Mouse (Mus musculus) frontal cortex, postnatal 10 days (tissue): Measurements from ENCODE around the gene Gm5475.
"Not testable (repeated sequence)": the region's sequence is repeated elsewhere in the genome, so short reads cannot be mapped to it uniquely, and the experiment has no call there.

ENCODE experiments used
- DNase-seq, 2 experiments: peaks; one replicate each; pipeline ENCODE4 v3.0.0; 2022; ENCODE audit warnings: low spot score in 2 of 2, mixed read lengths in 1 of 2

Gene Gm5475

DNA sequence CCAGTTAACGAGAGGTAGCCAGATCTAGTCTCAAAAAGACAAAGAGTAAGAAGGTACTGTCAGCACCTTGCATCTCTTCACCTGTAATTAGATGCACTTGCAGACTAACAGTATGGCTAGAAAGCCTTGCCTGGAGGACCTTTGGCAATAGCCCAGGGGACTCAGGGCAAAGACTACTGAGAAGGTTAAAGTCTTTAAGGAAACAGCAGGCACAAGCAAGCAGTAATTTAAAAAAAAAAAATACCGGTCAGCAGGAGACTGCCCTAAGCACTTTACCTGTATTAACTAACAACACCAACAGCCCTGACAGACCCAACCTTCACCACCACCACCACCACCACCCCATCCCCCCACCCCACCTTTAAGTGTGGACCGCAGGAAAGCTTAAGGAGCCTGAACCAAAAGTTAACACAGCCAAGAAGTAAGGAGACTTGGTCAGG is at the start of gene Gm5475:
Gene Gm5475 (plus strand): TSS at position 390 of the 440 bp plus-strand sequence.
- not testable (repeated sequence) for DNase-seq

- DNase-seq, result peak; percentile 27 to 54
These were observed 46.9 kb upstream of the Gm5475 start for GRCm38 (mm10) chr15:100375066-100375465.

GRCm38 (mm10) chr15:100377847-100378505 is 44.0 kb upstream of the Gm5475 start:
- DNase-seq, result not testable (repeated sequence)

GRCm38 (mm10) chr15:100379658-100380057 is 42.3 kb upstream of the Gm5475 start:
- DNase-seq, result no peak

- DNase-seq, result no peak
These were observed 41.8 kb upstream of the Gm5475 start for GRCm38 (mm10) chr15:100380104-100380503.

GRCm38 (mm10) chr15:100385705-100386104 is 36.2 kb upstream of the Gm5475 start:
- DNase-seq, result no peak

GRCm38 (mm10) chr15:100387544-100388223 is 34.3 kb upstream of the Gm5475 start:
- no peak for DNase-seq

DNA sequence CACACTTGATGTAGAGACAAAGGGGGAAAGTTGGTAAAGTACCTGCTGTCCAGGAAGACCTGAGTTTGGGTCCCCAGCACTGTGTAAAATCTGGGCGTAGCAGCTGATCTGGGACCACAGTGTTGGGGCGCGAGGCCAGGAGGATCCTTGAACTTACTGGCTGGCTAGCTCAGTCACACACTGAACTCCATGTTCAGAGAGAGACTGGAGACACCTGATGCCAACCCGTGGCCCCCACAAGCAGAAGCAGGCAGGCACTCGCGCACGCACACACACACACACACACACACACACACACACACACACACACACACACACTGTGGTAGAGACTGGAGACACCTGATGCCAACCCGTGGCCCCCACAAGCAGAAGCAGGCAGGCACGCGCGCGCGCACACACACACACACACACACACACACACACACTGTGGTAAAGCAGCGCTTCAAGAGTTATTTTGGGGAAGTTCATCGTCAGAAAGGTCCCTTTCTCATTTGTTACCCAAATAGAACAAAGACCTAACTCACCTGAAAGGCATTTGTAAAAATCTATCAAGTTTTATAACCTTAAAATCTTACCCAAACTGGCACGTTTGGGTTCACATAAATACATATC is 33.6 kb upstream of the Gm5475 start:
- no peak for DNase-seq

GRCm38 (mm10) chr15:100388886-100389285 is 33.1 kb upstream of the Gm5475 start:
- no peak for DNase-seq

DNA sequence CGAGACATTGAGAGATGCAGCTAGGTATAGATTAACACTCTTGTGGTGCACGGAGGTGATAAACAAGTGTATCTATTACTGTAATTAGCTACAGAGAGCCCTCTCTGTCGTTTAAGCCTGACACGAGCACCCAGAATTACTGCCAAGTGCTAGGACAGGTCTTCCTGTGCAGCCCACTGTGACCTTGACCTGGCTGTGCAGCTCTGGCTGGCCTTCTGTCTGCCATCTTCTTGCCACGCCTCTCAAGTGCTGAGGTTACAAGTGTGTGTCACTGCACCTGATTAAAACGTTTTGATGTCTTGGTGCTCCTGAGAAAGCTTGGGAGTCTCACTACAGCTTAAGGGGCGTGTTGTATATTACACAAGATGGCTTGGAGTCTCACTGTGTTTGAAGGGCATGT is 30.9 kb upstream of the Gm5475 start:
- no peak for DNase-seq

DNA sequence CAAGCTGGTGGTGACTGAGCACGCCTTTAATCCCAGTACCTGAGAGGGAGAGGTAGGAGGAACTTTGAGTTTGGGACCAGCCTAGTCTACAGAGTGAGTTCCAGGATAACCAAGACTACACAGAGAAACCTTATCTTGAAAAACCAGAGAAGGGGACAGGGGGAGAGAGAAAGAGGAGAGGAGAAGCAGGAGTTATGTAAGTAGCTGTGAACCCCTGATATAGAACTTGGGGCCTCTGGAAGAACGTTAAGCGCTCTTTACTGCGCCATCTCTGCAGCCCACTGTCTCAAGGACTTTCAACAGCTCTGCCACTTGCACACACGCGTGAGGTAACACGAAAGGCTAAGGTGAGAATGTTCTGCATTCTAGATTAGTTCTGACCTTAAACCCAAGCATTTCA is 30.3 kb upstream of the Gm5475 start:
- no peak for DNase-seq

DNA sequence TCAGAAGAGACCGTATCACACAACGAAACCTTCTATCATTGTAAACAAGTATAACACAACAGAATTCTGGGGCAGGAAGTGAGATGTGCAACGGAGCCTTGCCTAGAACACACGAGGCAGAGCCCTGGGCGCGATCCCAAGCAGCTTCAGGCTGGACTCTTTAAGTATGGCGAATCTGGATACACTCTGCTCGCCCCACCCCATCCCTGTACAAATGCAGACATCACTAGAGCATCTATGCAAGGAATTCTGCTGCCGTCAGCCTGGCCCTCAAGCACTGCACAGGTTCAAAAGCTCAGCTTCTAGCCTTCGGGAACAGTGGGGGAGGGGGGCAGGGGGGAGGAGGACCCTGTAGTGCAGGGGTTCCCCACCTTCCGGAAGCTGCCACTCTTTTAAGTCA is 28.9 kb upstream of the Gm5475 start:
- DNase-seq, result no peak

- no peak for DNase-seq
These were observed 26.4 kb upstream of the Gm5475 start for GRCm38 (mm10) chr15:100395561-100395960.

DNA sequence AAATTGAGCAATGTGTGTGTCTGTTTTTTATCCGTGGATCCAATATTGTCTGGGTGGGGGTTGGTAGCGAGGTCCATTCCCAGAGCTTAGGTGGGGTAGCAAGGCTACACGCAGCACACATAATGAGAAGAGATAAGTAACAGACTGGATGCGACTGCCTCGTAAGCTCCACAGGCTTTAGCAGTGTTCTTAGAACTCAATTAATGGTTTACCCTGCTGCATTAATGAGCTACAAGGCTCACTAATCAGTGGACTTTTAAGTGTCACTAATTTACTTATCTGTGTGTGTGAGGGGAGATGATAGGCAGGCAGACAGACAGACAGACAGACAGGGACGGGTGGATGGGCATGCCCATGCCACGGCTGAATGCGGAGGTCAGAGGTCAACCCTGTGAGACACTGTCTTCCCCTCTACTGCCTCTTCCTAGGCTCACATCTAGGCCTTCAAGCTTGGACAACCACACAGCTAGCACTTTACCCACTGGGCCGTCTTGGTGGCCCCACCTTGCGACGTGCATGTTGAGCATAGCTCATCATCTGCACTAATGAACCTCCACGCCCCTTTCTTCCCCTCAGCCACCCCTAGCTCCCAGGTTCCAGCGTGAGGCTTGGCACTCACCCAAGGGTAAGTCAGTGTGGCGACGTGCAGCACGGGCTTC is 21.2 kb upstream of the Gm5475 start:
- DNase-seq, result no peak

- no peak for DNase-seq
These were observed 20.1 kb upstream of the Gm5475 start for GRCm38 (mm10) chr15:100401811-100402210.

DNA sequence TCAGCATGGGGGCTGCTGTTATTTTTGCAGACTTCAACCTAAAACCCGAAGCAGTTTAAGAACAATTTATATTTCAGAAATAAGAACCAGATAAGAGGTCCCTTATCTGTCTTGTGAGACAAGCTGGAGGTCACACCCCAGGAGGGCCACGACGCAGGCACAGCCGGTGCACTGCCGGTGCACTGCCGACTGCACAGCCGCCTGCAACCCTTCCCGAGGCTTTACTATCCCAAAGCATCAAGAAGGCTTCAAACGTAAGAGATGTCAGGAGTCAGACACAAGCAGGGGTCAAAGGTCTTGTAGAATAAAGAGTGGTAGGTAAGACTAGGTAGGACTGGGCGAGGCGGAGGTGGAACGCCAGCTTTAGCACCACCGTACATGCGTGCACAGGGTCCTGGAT is 19.6 kb upstream of the Gm5475 start:
- DNase-seq, result no peak

DNA sequence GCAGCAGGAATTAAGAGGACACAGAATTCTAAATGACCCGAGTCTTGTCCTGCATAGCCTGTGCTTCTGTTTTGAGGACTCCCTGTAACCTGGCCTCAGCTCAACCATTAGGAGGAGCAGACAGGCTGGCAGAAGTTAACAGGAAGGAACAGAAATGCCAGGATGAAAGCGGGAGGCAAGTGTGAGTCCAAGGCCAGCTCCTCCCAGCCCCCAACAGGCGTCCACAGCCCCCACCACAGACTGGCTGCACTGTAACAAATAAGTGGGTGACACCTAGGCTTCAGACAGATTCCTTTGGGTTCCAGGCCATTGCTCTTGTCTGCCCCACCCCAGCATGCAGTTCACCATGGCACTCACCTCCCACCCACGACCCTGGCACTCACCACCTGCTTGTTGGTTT is 19.1 kb upstream of the Gm5475 start:
- DNase-seq, result no peak

DNA sequence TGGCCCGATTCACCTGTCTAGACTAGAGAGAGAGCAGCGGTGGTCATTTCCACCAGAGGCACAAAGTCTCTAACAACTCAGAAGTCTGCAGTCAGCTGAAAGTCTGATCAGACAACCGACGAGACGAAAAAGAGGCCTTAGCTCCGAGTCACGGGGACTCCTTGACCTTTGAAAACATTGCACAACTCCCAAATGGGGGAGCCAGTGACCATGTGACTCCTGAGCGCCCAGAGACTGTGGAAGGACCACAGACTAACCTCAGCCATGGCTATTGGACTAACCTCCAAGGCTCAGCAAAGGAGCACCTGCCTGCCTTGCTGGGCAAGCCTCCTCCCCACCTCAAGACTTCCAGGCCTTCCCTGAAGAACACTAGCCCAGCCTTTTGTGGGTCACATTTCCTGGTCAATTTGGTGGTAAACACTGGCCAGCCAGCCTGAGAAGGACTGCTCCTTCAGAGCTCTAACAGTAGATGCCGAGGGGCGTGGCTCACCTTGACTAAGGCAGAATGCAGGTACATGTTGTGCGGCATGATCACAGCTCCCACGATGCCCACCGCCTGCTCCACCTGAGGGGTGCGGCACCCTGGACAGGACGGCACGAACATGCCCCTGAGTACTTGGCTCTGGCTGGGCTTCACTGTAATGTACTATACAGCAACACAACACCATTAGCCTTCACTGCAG is 18.5 kb upstream of the Gm5475 start:
- no peak for DNase-seq

DNA sequence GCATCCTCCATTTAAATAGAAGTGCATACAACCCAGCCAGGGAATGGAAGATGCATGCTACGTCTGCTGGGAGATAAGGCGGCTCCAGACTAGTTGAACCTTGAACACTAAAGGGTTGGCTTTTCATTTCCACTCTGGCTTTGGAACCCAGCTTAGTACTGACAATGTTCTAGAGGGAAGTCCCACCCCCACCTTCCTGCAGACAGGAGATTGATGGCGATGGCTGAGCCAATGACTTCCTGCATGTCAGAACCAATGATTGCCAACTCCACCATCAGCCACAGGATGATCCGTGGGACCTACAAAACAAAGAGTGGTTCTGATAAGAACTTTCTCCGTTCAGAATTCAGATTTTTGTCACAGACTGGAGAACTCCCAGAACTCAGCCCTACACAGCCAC is 15.9 kb upstream of the Gm5475 start:
- DNase-seq, result no peak

DNA sequence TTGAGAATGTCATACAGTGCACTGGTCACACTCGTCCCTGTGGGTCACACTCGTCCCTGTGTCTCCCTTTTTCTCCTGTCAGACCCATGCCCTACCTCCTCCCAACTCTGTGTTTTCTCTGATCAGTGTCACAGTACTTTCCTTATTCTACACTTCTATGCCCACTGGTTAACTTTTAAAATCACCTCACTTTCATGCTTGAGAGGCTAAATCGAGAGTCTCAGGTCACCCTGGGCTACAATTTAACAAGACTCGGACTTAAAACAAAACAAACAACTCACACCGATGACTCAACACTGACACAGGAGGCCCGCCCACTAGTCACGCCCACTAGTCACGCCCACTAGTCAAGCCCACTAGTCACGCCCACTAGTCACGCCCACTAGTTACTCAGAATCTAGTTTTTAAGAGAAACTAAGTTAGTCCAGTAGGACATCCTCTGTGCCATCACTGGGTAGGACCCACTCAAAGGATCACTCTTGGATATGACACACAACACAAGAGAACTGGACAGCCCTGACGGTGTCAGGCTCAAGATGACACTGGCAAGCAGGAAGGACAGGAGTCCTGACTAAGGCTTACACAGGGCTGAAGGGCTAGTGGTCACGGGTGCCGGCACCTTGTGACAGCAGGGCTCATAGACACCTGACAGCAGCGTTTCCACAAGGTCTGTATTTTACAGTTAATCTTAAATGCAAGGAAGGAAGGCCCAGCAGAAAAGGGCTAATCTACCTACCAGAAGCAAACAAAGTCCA is 10.9 kb upstream of the Gm5475 start:
- no peak for DNase-seq

DNA sequence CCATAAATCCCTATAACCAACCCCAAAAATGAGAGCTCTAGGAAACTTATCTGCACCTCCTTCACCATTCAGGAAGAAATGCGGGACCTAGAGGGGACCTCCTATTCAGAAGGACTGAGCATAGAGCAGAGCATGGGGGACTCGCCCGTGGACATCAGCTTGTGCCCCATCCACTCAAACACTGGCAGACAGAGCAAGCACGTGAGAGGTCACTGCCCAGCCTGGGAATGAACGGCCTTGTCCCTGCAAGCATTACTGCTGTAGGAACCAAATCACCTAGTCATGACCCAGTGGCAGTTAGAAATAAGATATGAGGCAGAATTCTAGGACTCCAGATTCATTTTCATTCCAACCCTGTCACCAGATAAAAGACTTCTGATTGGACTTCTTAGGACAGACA is 10.2 kb upstream of the Gm5475 start:
- no peak for DNase-seq
